Mouse (Mus musculus) kidney, embryonic 16.5 days (tissue): ENCODE measurements around the gene Farp1. TPM values are rescaled to one million over a fixed set of nuclear protein-coding genes. Genes with fewer than 3 reads are reported as not detected.

Experiments
- ATAC-seq: fragments of 200-750 bp; cut with Nextera tagmentation; 2 replicates; pipeline ENCODE4 v1.8.0; 2017; ENCODE audit warnings: moderate TSS enrichment; ENCODE audit not compliant: low FRiP score, low TSS enrichment
- H3K27ac ChIP-seq: fragments of 300-500 bp; sonication (generic); 2 replicates; pipeline ENCODE4 v1.5.1; 2014; ENCODE audit warnings: low read length
- H3K27me3 ChIP-seq: fragments of 300-500 bp; sonication (generic); 2 replicates; pipeline ENCODE4 v1.6.1; 2014; ENCODE audit warnings: low read length, control low read depth, mixed read lengths; ENCODE audit not compliant: insufficient read depth
- H3K36me3 ChIP-seq: fragments of 300-500 bp; sonication (generic); 2 replicates; pipeline ENCODE4 v1.6.1; 2014; ENCODE audit warnings: low read length, control low read depth, mixed read lengths; ENCODE audit not compliant: insufficient read depth
- H3K4me1 ChIP-seq: fragments of 300-500 bp; sonication (generic); 2 replicates; pipeline ENCODE4 v1.6.1; 2014; ENCODE audit warnings: low read length, control low read depth, mixed read lengths; ENCODE audit not compliant: insufficient read depth
- H3K4me2 ChIP-seq: fragments of 300-500 bp; sonication (generic); replicated peaks from 2 replicates; pipeline ENCODE4 v1.6.1; 2014; ENCODE audit warnings: low read depth, low read length
- H3K4me3 ChIP-seq: fragments of 300-500 bp; sonication (generic); 2 replicates; pipeline ENCODE4 v1.5.1; 2014; ENCODE audit warnings: mild to moderate bottlenecking, low read length
- H3K9ac ChIP-seq: fragments of 300-500 bp; sonication (generic); replicated peaks from 2 replicates; pipeline ENCODE4 v1.6.1; 2014; ENCODE audit warnings: low read length
- H3K9me3 ChIP-seq: fragments of 300-500 bp; sonication (generic); 2 replicates; pipeline ENCODE4 v1.6.1; 2016; ENCODE audit warnings: low read length, control low read depth
- WGBS: fragments of 180-500 bp; shearing (Covaris S2); extraction: QIAGEN DNeasy Blood & Tissue Kit; methylation state at CpG from one replicate; pipeline ENCODE4 v1.1.7; 2014; 5-methylcytosine and 5-hydroxymethylcytosine counted together
- polyA plus RNA-seq: library from polyadenylated mRNA; unstranded; fragments of >200 nt; fragmentation: Nextera tagmentation; extraction: Ambion mirVana; gene quantifications from 2 replicates; pipeline ENCODE4 v1.2.1, GENCODE M21; 2015

The Farp1 gene
- polyA plus RNA-seq, 1 experiment from 2014 or later: 31.9 TPM

- Histone ChIP-seq H3K9ac (no peak overlapping the region), H3K27me3 (no peaks in the 10 kb centered on the region), H3K9me3 (no peaks in the 10 kb centered on the region), H3K4me3 (no peak overlapping the region), H3K4me2 (no peak overlapping the region), H3K4me1 (peaks cover 14% of the 10 kb centered on the region), H3K36me3 (peaks cover 9% of the 10 kb centered on the region), H3K27ac (no peak overlapping the region)
- ATAC-seq: no peak
- 67% methylated on average over 3 of the region's 3 CpGs for WGBS
These were observed 175.3 kb downstream of the Farp1 start for GRCm38 (mm10) chr14:121210318-121210717.

GRCm38 (mm10) chr14:121213650-121214049 lies 178.7 kb downstream of the Farp1 start:
- Histone ChIP-seq H3K27ac (no peak overlapping the region), H3K36me3 (peaks cover 9% of the 10 kb centered on the region), H3K27me3 (no peaks in the 10 kb centered on the region), H3K4me2 (no peak overlapping the region), H3K9me3 (no peaks in the 10 kb centered on the region), H3K9ac (no peak overlapping the region), H3K4me1 (peaks cover 9% of the 10 kb centered on the region; the same call in 1 of the 2 replicates), H3K4me3 (no peak overlapping the region)
- no peak for ATAC-seq
- 77% methylated on average over 4 of the region's 4 CpGs for WGBS

- H3K27ac ChIP-seq: no peak overlapping the region
- peaks cover 9% of the 10 kb centered on the region; the same call in 1 of the 2 replicates for H3K4me1 ChIP-seq
- H3K36me3 ChIP-seq: peaks cover 9% of the 10 kb centered on the region
- H3K27me3 ChIP-seq: no peaks in the 10 kb centered on the region
- no peak overlapping the region for H3K4me2 ChIP-seq
- no peak overlapping the region for H3K9ac ChIP-seq
- H3K9me3 ChIP-seq: no peaks in the 10 kb centered on the region
- 90% methylated on average over 11 of the region's 11 CpGs for WGBS
- H3K4me3 ChIP-seq: no peak overlapping the region
- no peak for ATAC-seq
These were observed 179.7 kb downstream of the Farp1 start for GRCm38 (mm10) chr14:121214636-121215257.

- Histone ChIP-seq H3K27ac (no peak overlapping the region), H3K36me3 (peaks cover 14% of the 10 kb centered on the region), H3K4me3 (no peak overlapping the region), H3K4me1 (peaks cover 9% of the 10 kb centered on the region; the same call in 1 of the 2 replicates), H3K9ac (no peak overlapping the region), H3K4me2 (no peak overlapping the region), H3K9me3 (no peaks in the 10 kb centered on the region), H3K27me3 (no peaks in the 10 kb centered on the region)
- ATAC-seq: no peak
- WGBS: 41% methylated on average over 5 of the region's 5 CpGs
These were observed 180.8 kb downstream of the Farp1 start for GRCm38 (mm10) chr14:121215817-121216216.

GRCm38 (mm10) chr14:121216672-121217071 lies 181.7 kb downstream of the Farp1 start:
- H3K4me2 ChIP-seq: no peak overlapping the region
- no peak overlapping the region for H3K9ac ChIP-seq
- H3K4me1 ChIP-seq: peaks cover 9% of the 10 kb centered on the region; the same call in 1 of the 2 replicates
- no peak overlapping the region for H3K4me3 ChIP-seq
- no peaks in the 10 kb centered on the region for H3K27me3 ChIP-seq
- H3K27ac ChIP-seq: no peak overlapping the region
- H3K9me3 ChIP-seq: no peaks in the 10 kb centered on the region
- ATAC-seq: no peak
- peaks cover 22% of the 10 kb centered on the region for H3K36me3 ChIP-seq
- WGBS: 54% methylated on average over 6 of the region's 6 CpGs

GRCm38 (mm10) chr14:121218620-121219019 lies 183.6 kb downstream of the Farp1 start:
- H3K4me1 ChIP-seq: peaks cover 9% of the 10 kb centered on the region; the same call in 1 of the 2 replicates
- no peaks in the 10 kb centered on the region for H3K9me3 ChIP-seq
- 80% methylated on average over 7 of the region's 7 CpGs for WGBS
- H3K4me2 ChIP-seq: no peak overlapping the region
- H3K4me3 ChIP-seq: no peak overlapping the region
- H3K9ac ChIP-seq: no peak overlapping the region
- H3K27me3 ChIP-seq: no peaks in the 10 kb centered on the region
- H3K27ac ChIP-seq: no peak overlapping the region
- ATAC-seq: no peak
- H3K36me3 ChIP-seq: peaks cover 29% of the 10 kb centered on the region

GRCm38 (mm10) chr14:121219226-121220039 lies 184.4 kb downstream of the Farp1 start:
- H3K27ac ChIP-seq: no peak overlapping the region
- peaks cover 9% of the 10 kb centered on the region; the same call in 1 of the 2 replicates for H3K4me1 ChIP-seq
- no peak overlapping the region for H3K4me3 ChIP-seq
- no peak overlapping the region for H3K9ac ChIP-seq
- no peaks in the 10 kb centered on the region for H3K27me3 ChIP-seq
- ATAC-seq: no peak; the same call in 1 of the 2 replicates
- peaks cover 32% of the 10 kb centered on the region for H3K36me3 ChIP-seq
- 80% methylated on average over 10 of the region's 10 CpGs for WGBS
- no peak overlapping the region for H3K4me2 ChIP-seq
- no peaks in the 10 kb centered on the region for H3K9me3 ChIP-seq

- no peak overlapping the region for H3K4me2 ChIP-seq
- no peak overlapping the region for H3K27ac ChIP-seq
- H3K9me3 ChIP-seq: no peaks in the 10 kb centered on the region
- H3K4me3 ChIP-seq: no peak overlapping the region
- no peak; the same call in 1 of the 2 replicates for ATAC-seq
- 100% methylated on average over 1 of the region's 1 CpGs for WGBS
- no peak overlapping the region for H3K9ac ChIP-seq
- peaks cover 9% of the 10 kb centered on the region; the same call in 1 of the 2 replicates for H3K4me1 ChIP-seq
- H3K36me3 ChIP-seq: peaks cover 32% of the 10 kb centered on the region
- no peaks in the 10 kb centered on the region for H3K27me3 ChIP-seq
These were observed 185.0 kb downstream of the Farp1 start for GRCm38 (mm10) chr14:121220040-121220322.

- Histone ChIP-seq H3K9ac (no peak overlapping the region), H3K4me1 (peaks cover 9% of the 10 kb centered on the region; the same call in 1 of the 2 replicates), H3K4me3 (no peak overlapping the region), H3K27ac (no peak overlapping the region), H3K9me3 (no peaks in the 10 kb centered on the region), H3K36me3 (peaks cover 32% of the 10 kb centered on the region), H3K4me2 (no peak overlapping the region), H3K27me3 (no peaks in the 10 kb centered on the region)
- no peak for ATAC-seq
- WGBS: 87% methylated on average over 5 of the region's 5 CpGs
These were observed 185.7 kb downstream of the Farp1 start for GRCm38 (mm10) chr14:121220723-121221122.

GRCm38 (mm10) chr14:121225804-121226203 lies 190.8 kb downstream of the Farp1 start:
- no peak overlapping the region for H3K4me3 ChIP-seq
- H3K27me3 ChIP-seq: no peaks in the 10 kb centered on the region
- ATAC-seq: no peak; the same call in 1 of the 2 replicates
- H3K4me2 ChIP-seq: no peak overlapping the region
- H3K9me3 ChIP-seq: no peaks in the 10 kb centered on the region
- H3K9ac ChIP-seq: no peak overlapping the region
- H3K36me3 ChIP-seq: peaks cover 37% of the 10 kb centered on the region
- no peak overlapping the region for H3K27ac ChIP-seq
- peaks cover 15% of the 10 kb centered on the region; the same call in 1 of the 2 replicates for H3K4me1 ChIP-seq
- WGBS: 35% methylated on average over 11 of the region's 11 CpGs
